Mouse (Mus musculus): ENCODE measurements at regions not wholly inside any gene's neighbourhood (a gene's known extent, or its start where the extent isn't known, plus 50 kb on each side); places are given as distances from the start of the nearest gene placed in this dataset.

GRCm38 (mm10) chr10:16317026-16317425, 1406.0 kb upstream of the Cited2 start:
- no peak for TF ChIP-seq EP300 (IDR thresholded peaks at IDR 0.05; ENCODE audit: low read depth)
- TF ChIP-seq CTCF (IDR thresholded peaks at IDR 0.05; ENCODE audit: low read depth): no peak
